Mouse (Mus musculus): ENCODE measurements around the gene Map3k11. TPM values are rescaled to one million over a fixed set of nuclear protein-coding genes. Genes with fewer than 3 reads are reported as not detected.

The Map3k11 gene
- polyA plus RNA-seq, 2 experiments = 20.7 to 30.1 TPM

DNA sequence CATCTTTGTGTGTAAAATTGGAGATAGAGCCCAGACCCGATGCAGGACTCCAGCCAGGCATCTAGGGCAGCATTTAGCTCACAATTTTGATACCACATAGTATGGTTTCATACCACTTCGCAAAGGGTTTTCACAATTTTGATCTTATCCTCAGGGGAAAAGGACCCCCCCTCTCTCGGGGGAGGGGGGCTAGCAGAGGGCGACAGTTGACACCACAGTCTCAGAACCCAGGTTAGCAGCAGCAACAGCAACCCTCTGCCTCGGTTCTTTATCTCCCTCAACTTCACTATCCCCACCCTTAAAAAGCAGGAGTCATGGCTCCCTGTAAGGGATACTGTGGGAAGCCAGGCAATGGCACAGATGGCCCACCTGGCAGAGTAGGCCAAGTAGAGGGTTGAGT, 24.7 kb downstream of the Map3k11 start:
- Histone ChIP-seq H3K9ac (ENCODE audit: low read depth, low read length, severe bottlenecking) (no peak overlapping the region), H3K27me3 (ENCODE audit: control insufficient read depth, insufficient read depth, low read length) (no peaks in the 10 kb centered on the region), H3K27ac (replicated peaks; ENCODE audit: low read depth, low read length) (0 out of 2 replicates have a peak overlapping the region, but pooled peaks have one; percentile 19), H3K4me3 (replicated peaks; ENCODE audit: low read length) (no peak overlapping the region), H3K9me3 (ENCODE audit: control insufficient read depth, low read length) (no peaks in the 10 kb centered on the region), H3K4me2 (replicated peaks; ENCODE audit: low read depth, low read length, severe bottlenecking) (no peak overlapping the region; the same call in 1 of the 2 replicates), H3K4me1 (ENCODE audit: control insufficient read depth, insufficient read depth, low read length) (peaks cover 18% of the 10 kb centered on the region), H3K36me3 (ENCODE audit: control insufficient read depth, insufficient read depth, low read length) (peaks cover 67% of the 10 kb centered on the region)
- DNase-seq (ENCODE audit: low spot score) = no peak
- TF ChIP-seq POLR2A (IDR thresholded peaks at IDR 0.05; ENCODE audit: borderline replicate concordance, extremely low read depth, insufficient read depth, insufficient read length) = no peak
- ATAC-seq (ENCODE audit: low FRiP score, low read depth) = peak; percentile 31
- WGBS = 71% methylated on average over 5 of the region's 5 CpGs

DNA sequence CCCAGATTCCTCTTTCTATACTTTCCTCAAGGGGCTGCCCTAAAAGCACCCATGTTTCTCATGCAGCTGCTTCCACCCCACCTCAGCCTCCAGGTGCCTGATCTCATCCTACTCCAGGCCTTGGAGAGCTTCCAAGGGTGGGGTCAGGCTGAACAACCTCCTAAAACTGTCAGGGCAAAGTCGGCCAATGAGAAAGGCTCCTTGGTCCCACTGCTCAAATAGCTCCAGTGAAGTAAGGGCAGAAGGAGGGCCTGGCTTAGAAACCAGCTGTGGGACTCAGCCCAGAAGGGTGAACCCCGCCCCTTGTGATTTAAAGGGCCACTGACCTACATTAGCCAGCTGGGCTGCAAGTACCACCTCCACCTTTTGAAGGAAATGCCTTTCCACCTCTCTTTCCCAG, 25.2 kb downstream of the Map3k11 start:
- no peak overlapping the region for H3K27ac ChIP-seq (replicated peaks; ENCODE audit: low read depth, low read length)
- H3K27me3 ChIP-seq (ENCODE audit: control insufficient read depth, insufficient read depth, low read length) = no peaks in the 10 kb centered on the region
- no peak overlapping the region for H3K4me3 ChIP-seq (replicated peaks; ENCODE audit: low read length)
- H3K4me2 ChIP-seq (replicated peaks; ENCODE audit: low read depth, low read length, severe bottlenecking) = no peak overlapping the region; the same call in 1 of the 2 replicates
- TF ChIP-seq POLR2A (IDR thresholded peaks at IDR 0.05; ENCODE audit: borderline replicate concordance, extremely low read depth, insufficient read depth, insufficient read length) = no peak
- H3K9ac ChIP-seq (ENCODE audit: low read depth, low read length, severe bottlenecking) = no peak overlapping the region
- DNase-seq (ENCODE audit: low spot score) (peak; percentile 69), ATAC-seq (ENCODE audit: low FRiP score, low read depth) (peak; percentile 67)
- H3K4me1 ChIP-seq (ENCODE audit: control insufficient read depth, insufficient read depth, low read length) = peaks cover 18% of the 10 kb centered on the region
- H3K9me3 ChIP-seq (ENCODE audit: control insufficient read depth, low read length) = no peaks in the 10 kb centered on the region
- WGBS = 8% methylated on average over 2 of the region's 2 CpGs
- H3K36me3 ChIP-seq (ENCODE audit: control insufficient read depth, insufficient read depth, low read length) = peaks cover 67% of the 10 kb centered on the region

DNA sequence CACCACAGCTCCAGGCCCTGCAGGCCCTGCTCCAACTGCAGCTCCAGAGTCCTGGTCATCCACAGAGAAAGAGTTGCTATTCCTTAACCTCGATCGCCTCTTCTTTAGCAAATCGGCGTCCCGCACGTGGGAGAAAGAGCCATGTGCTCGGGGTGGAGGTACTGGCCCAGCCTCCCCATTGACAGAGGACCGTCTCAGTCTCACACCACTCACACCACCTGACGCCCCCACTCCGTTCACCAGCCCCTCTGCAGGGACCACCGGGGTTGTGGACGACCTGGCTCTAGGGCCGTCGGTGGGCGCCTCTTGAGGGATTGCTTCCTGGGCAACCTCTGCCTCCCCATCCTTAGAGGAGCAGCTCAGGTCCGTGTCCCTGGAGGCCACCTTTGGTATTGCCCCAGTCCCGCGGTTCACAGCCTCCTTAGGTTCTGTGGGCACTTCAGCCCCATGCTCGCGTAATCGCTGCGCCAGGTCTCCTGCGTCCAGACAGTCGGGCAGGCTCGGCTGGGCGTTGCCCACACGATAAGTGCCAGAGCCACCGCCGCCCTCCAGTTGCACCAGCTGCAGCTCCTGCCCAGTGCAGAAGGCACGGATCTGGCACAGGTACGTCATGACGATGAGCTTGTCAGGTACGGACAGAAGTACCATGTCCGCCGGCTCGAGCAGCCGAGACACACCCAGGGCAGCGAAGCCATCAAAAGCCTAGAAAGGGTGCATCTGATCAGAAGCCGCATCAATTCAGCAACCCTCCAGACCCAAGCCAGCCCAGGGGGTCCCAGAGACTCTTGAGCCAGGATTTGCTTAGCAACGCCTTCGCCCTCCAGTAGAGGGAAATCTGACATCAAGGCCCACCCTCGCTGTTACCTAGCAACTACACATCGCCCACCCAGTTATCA, 27.5 kb downstream of the Map3k11 start:
- Histone ChIP-seq H3K27me3 (ENCODE audit: control insufficient read depth, insufficient read depth, low read length) (no peaks in the 10 kb centered on the region), H3K4me2 (replicated peaks; ENCODE audit: low read depth, low read length, severe bottlenecking) (no peak overlapping the region; the same call in 1 of the 2 replicates), H3K9me3 (ENCODE audit: control insufficient read depth, low read length) (no peaks in the 10 kb centered on the region), H3K36me3 (ENCODE audit: control insufficient read depth, insufficient read depth, low read length) (peaks cover 71% of the 10 kb centered on the region), H3K4me3 (replicated peaks; ENCODE audit: low read length) (no peak overlapping the region), H3K4me1 (ENCODE audit: control insufficient read depth, insufficient read depth, low read length) (peaks cover 18% of the 10 kb centered on the region), H3K9ac (ENCODE audit: low read depth, low read length, severe bottlenecking) (no peak overlapping the region), H3K27ac (replicated peaks; ENCODE audit: low read depth, low read length) (no peak overlapping the region)
- TF ChIP-seq POLR2A (IDR thresholded peaks at IDR 0.05; ENCODE audit: borderline replicate concordance, extremely low read depth, insufficient read depth, insufficient read length) = no peak
- WGBS = 26% methylated on average over 43 of the region's 43 CpGs
- ATAC-seq (ENCODE audit: low FRiP score, low read depth) (no peak), DNase-seq (ENCODE audit: low spot score) (no peak)

DNA sequence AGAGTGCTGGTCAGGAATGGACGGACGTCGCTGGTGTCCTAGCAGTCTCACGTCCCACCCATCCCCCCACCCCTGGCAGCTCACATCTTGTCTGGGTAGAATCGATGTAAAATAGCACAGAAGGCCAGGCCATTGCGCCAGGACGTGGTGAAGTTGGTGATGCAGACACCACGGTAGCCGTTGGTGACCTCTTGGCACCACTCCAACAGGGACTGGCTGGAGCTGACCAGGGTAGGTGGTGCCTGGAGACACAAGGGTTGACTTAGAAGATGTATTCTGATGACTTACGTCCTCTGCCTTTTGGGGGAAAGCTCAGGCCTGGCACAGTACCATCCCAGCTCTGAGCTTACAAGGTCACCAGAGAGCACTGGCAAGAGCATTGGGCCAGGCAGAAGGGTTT, 28.4 kb downstream of the Map3k11 start:
- Histone ChIP-seq H3K27me3 (ENCODE audit: control insufficient read depth, insufficient read depth, low read length) (no peaks in the 10 kb centered on the region), H3K4me1 (ENCODE audit: control insufficient read depth, insufficient read depth, low read length) (peaks cover 18% of the 10 kb centered on the region), H3K36me3 (ENCODE audit: control insufficient read depth, insufficient read depth, low read length) (peaks cover 73% of the 10 kb centered on the region), H3K9ac (ENCODE audit: low read depth, low read length, severe bottlenecking) (no peak overlapping the region), H3K4me2 (replicated peaks; ENCODE audit: low read depth, low read length, severe bottlenecking) (no peak overlapping the region), H3K9me3 (ENCODE audit: control insufficient read depth, low read length) (no peaks in the 10 kb centered on the region), H3K4me3 (replicated peaks; ENCODE audit: low read length) (no peak overlapping the region), H3K27ac (replicated peaks; ENCODE audit: low read depth, low read length) (no peak overlapping the region)
- DNase-seq (ENCODE audit: low spot score) = no peak
- TF ChIP-seq POLR2A (IDR thresholded peaks at IDR 0.05; ENCODE audit: borderline replicate concordance, extremely low read depth, insufficient read depth, insufficient read length) = no peak
- ATAC-seq (ENCODE audit: low FRiP score, low read depth) = no peak
- 59% methylated on average over 10 of the region's 10 CpGs for WGBS

DNA sequence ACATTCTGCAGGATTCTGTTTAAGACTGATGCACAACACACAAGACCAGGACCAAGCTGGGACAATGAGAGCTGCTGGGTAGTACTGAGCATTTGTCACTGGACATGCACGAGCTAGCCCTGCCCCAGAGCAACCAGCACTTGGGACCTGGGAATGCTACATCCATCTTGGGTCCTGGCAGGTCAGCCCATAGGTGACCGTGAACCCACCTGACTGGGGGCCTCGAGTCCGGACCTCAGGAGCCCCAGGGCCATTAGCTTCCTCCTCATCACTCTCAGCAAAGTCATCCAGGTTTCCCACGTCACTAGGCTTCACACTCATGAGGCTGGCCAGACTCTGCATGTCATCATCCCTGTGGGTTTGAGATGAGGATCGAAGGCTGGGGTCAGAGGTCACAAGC, 32.7 kb downstream of the Map3k11 start:
- WGBS = 87% methylated on average over 6 of the region's 6 CpGs
- TF ChIP-seq POLR2A (IDR thresholded peaks at IDR 0.05; ENCODE audit: borderline replicate concordance, extremely low read depth, insufficient read depth, insufficient read length) = no peak
- H3K36me3 ChIP-seq (ENCODE audit: control insufficient read depth, insufficient read depth, low read length) = peaks cover 64% of the 10 kb centered on the region
- H3K27me3 ChIP-seq (ENCODE audit: control insufficient read depth, insufficient read depth, low read length) = no peaks in the 10 kb centered on the region
- H3K4me2 ChIP-seq (replicated peaks; ENCODE audit: low read depth, low read length, severe bottlenecking) = no peak overlapping the region
- ATAC-seq (ENCODE audit: low FRiP score, low read depth) (no peak), DNase-seq (ENCODE audit: low spot score) (no peak)
- H3K4me1 ChIP-seq (ENCODE audit: control insufficient read depth, insufficient read depth, low read length) = peaks cover 13% of the 10 kb centered on the region
- H3K4me3 ChIP-seq (replicated peaks; ENCODE audit: low read length) = no peak overlapping the region
- no peak overlapping the region for H3K27ac ChIP-seq (replicated peaks; ENCODE audit: low read depth, low read length)
- H3K9ac ChIP-seq (ENCODE audit: low read depth, low read length, severe bottlenecking) = no peak overlapping the region
- H3K9me3 ChIP-seq (ENCODE audit: control insufficient read depth, low read length) = no peaks in the 10 kb centered on the region

Data from limb, embryonic 14.5 days (tissue).